Mouse (Mus musculus): Measurements from ENCODE around the gene Lman2. TPM values are rescaled to one million over a fixed set of nuclear protein-coding genes. Genes with fewer than 3 reads are reported as not detected.
A peak's percentile ranks its signal among the peaks of the same experiment; 100 is the strongest.

The Lman2 gene
- polyA plus RNA-seq, 1 experiment from 2014 or later = 105 TPM

- no peaks in the 10 kb centered on the region for H3K36me3 ChIP-seq
- no peak within 1 kb of the TSS for H3K9ac ChIP-seq
- H3K27me3 ChIP-seq (replicated peaks) = peaks cover 62% of the 10 kb centered on the region
- H3K27ac ChIP-seq (ENCODE audit: poor library complexity, severe bottlenecking) = no peak within 1 kb of the TSS
- H3K4me1 ChIP-seq (replicated peaks) = peaks cover 11% of the 10 kb centered on the region
- WGBS = 53% methylated on average over 13 of the region's 13 CpGs
- peak within 1 kb of the TSS; percentile 16; the same call in 1 of the 2 replicates for H3K4me2 ChIP-seq
- no peaks in the 10 kb centered on the region for H3K9me3 ChIP-seq (replicated peaks)
- no peak within 1 kb of the TSS for H3K4me3 ChIP-seq
- ATAC-seq (ENCODE audit: insufficient number of reproducible peaks, low FRiP score) = 0 out of 2 replicates have a peak, but pooled peaks have one; percentile 34
Measured at GRCm38 (mm10) chr13:55369531-55370114, 7.0 kb upstream of the Lman2 start, which contains the start of gene Rgs14. Gene Rgs14 (plus strand): TSS chr13:55369732.

DNA sequence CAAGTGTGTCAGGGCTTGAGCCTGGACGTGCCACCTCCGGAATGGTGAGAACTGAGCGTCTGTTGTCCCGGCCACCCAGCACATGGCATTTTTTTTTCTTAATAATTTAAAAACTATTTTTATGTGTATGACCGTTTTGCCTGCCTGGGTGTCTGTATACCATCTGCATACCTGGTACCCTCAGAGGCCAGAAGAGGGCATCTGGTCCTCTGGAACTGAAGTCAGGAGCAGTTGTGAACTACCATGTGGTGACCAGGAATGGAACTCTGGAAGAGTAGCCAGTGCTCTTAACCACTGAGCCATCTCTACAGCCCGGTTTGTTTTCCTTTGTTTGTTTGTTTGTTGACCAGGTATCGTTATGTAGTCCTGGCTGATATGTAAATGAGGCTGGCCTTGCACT is 5.8 kb upstream of the Lman2 start:
- no peak for ATAC-seq (ENCODE audit: insufficient number of reproducible peaks, low FRiP score)
- Histone ChIP-seq H3K27ac (ENCODE audit: poor library complexity, severe bottlenecking) (no peak overlapping the region), H3K4me3 (no peak overlapping the region), H3K36me3 (no peaks in the 10 kb centered on the region), H3K9me3 (replicated peaks) (no peaks in the 10 kb centered on the region), H3K9ac (no peak overlapping the region), H3K4me1 (replicated peaks) (peaks cover 11% of the 10 kb centered on the region), H3K4me2 (no peak overlapping the region), H3K27me3 (replicated peaks) (peaks cover 50% of the 10 kb centered on the region)
- WGBS = 74% methylated on average over 7 of the region's 7 CpGs

GRCm38 (mm10) chr13:55361974-55362452 is 570 bp downstream of the Lman2 start:
- H3K4me3 ChIP-seq = peak overlapping the region; percentile 95
- no peaks in the 10 kb centered on the region for H3K27me3 ChIP-seq (replicated peaks)
- peaks cover 36% of the 10 kb centered on the region for H3K36me3 ChIP-seq
- H3K4me1 ChIP-seq (replicated peaks) = peaks cover 21% of the 10 kb centered on the region
- ATAC-seq (ENCODE audit: insufficient number of reproducible peaks, low FRiP score) = peak; percentile 64
- peak overlapping the region; percentile 87 for H3K9ac ChIP-seq
- peak overlapping the region; percentile 77 for H3K27ac ChIP-seq (ENCODE audit: poor library complexity, severe bottlenecking)
- H3K9me3 ChIP-seq (replicated peaks) = no peaks in the 10 kb centered on the region
- WGBS = 1% methylated on average over 32 of the region's 32 CpGs
- peak overlapping the region; percentile 95 for H3K4me2 ChIP-seq

DNA sequence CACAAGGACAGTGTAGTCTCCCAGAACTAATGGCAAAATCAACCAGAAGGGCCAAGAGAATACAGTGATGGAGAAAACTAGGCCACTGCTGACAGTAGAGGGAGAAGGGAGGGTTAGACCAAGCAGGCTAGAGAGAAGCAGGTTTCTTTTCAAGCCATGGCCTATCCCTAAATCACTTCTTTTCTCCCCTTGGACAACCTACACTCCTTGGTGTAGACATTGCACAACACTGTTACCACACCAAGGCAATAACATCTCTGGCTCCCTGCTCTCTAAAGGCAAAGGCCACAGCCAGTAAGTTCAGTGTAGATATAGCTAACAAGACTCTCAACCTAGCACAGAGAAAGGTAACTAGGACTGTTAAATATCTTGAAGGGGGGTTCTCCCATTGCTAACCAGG is 1.4 kb downstream of the Lman2 start:
- no peak overlapping the region for H3K27ac ChIP-seq (ENCODE audit: poor library complexity, severe bottlenecking)
- no peak for ATAC-seq (ENCODE audit: insufficient number of reproducible peaks, low FRiP score)
- H3K9me3 ChIP-seq (replicated peaks) = no peaks in the 10 kb centered on the region
- H3K4me2 ChIP-seq = peak overlapping the region; percentile 95
- peak overlapping the region; percentile 95 for H3K4me3 ChIP-seq
- H3K4me1 ChIP-seq (replicated peaks) = peaks cover 21% of the 10 kb centered on the region
- peaks cover 45% of the 10 kb centered on the region for H3K36me3 ChIP-seq
- H3K27me3 ChIP-seq (replicated peaks) = no peaks in the 10 kb centered on the region
- peak overlapping the region; percentile 87; the same call in 1 of the 2 replicates for H3K9ac ChIP-seq

GRCm38 (mm10) chr13:55346745-55347144 is 15.8 kb downstream of the Lman2 start:
- no peak overlapping the region for H3K4me3 ChIP-seq
- peaks cover 72% of the 10 kb centered on the region for H3K36me3 ChIP-seq
- 78% methylated on average over 11 of the region's 11 CpGs for whole genome bisulfite sequencing
- 0 out of 2 replicates have a peak, but pooled peaks have one; percentile 15 for ATAC-seq (ENCODE audit: insufficient number of reproducible peaks, low FRiP score)
- no peak overlapping the region for H3K4me2 ChIP-seq
- H3K27me3 ChIP-seq (replicated peaks) = no peaks in the 10 kb centered on the region
- no peak overlapping the region for H3K9ac ChIP-seq
- H3K9me3 ChIP-seq (replicated peaks) = no peaks in the 10 kb centered on the region
- H3K4me1 ChIP-seq (replicated peaks) = no peaks in the 10 kb centered on the region
- 0 out of 2 replicates have a peak overlapping the region, but pooled peaks have one; percentile 10 for H3K27ac ChIP-seq (ENCODE audit: poor library complexity, severe bottlenecking)

- 0 out of 2 replicates have a peak, but pooled peaks cover 3% of the 10 kb centered on the region for H3K27me3 ChIP-seq (replicated peaks)
- H3K4me3 ChIP-seq = no peak overlapping the region
- H3K27ac ChIP-seq (ENCODE audit: poor library complexity, severe bottlenecking) = no peak overlapping the region
- 86% methylated on average over 7 of the region's 7 CpGs for WGBS
- H3K4me2 ChIP-seq = no peak overlapping the region
- H3K9ac ChIP-seq = no peak overlapping the region
- H3K4me1 ChIP-seq (replicated peaks) = no peaks in the 10 kb centered on the region
- no peaks in the 10 kb centered on the region for H3K9me3 ChIP-seq (replicated peaks)
- peaks cover 50% of the 10 kb centered on the region for H3K36me3 ChIP-seq
- ATAC-seq (ENCODE audit: insufficient number of reproducible peaks, low FRiP score) = no peak
Measured at GRCm38 (mm10) chr13:55344286-55344685, 18.3 kb downstream of the Lman2 start.

DNA sequence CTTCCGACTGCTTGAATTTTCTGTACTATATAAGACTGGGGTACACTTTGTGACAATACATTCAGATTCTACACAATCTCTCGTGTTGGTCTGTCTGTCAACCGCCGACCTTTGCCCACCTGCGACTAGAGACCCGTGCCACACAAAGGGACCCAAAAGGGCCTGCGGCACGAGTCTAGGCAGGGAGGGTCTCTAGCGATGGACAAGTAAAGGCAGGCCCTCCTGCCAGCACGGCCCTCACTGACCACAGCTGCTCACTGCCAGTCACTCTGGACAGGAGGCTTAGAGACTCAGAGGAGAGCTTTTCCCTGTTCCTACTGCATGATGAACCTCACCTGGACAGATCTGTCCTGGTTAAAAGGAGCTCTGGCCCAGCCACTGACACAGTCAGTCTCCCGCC is 20.1 kb downstream of the Lman2 start:
- Histone ChIP-seq H3K4me3 (no peak overlapping the region), H3K27ac (ENCODE audit: poor library complexity, severe bottlenecking) (no peak overlapping the region), H3K9ac (no peak overlapping the region), H3K27me3 (replicated peaks) (0 out of 2 replicates have a peak, but pooled peaks cover 3% of the 10 kb centered on the region), H3K36me3 (peaks cover 33% of the 10 kb centered on the region), H3K4me1 (replicated peaks) (peaks cover 3% of the 10 kb centered on the region; the same call in 1 of the 2 replicates), H3K9me3 (replicated peaks) (no peaks in the 10 kb centered on the region), H3K4me2 (no peak overlapping the region)
- ATAC-seq (ENCODE audit: insufficient number of reproducible peaks, low FRiP score) = no peak
- 34% methylated on average over 11 of the region's 11 CpGs for WGBS

DNA sequence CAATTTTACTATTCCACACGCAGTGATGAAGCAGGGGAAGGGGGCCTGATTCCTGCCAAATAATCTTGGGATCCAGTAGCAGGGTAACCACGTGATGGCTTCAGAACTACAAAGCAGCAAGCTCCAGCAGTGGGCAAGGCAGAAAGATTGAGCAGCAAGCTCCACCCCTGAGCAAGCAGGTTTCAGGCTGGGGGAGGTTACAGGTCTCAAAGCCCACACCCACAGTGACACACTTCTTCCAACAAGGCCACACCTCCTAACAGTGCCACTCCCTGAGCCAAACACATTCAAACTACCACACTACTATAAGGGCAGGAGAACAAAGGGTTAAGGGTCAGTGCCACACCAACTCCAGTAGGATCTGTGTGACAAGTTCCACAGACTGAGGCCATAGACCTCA is 23.3 kb downstream of the Lman2 start:
- Histone ChIP-seq H3K4me2 (no peak overlapping the region), H3K27me3 (replicated peaks) (0 out of 2 replicates have a peak, but pooled peaks cover 3% of the 10 kb centered on the region), H3K9ac (no peak overlapping the region), H3K27ac (ENCODE audit: poor library complexity, severe bottlenecking) (no peak overlapping the region), H3K4me1 (replicated peaks) (peaks cover 3% of the 10 kb centered on the region; the same call in 1 of the 2 replicates), H3K9me3 (replicated peaks) (no peaks in the 10 kb centered on the region), H3K4me3 (no peak overlapping the region), H3K36me3 (peaks cover under 1% of the 10 kb centered on the region)
- WGBS = 40% methylated on average over 2 of the region's 2 CpGs
- 0 out of 2 replicates have a peak, but pooled peaks have one; percentile 30 for ATAC-seq (ENCODE audit: insufficient number of reproducible peaks, low FRiP score)

DNA sequence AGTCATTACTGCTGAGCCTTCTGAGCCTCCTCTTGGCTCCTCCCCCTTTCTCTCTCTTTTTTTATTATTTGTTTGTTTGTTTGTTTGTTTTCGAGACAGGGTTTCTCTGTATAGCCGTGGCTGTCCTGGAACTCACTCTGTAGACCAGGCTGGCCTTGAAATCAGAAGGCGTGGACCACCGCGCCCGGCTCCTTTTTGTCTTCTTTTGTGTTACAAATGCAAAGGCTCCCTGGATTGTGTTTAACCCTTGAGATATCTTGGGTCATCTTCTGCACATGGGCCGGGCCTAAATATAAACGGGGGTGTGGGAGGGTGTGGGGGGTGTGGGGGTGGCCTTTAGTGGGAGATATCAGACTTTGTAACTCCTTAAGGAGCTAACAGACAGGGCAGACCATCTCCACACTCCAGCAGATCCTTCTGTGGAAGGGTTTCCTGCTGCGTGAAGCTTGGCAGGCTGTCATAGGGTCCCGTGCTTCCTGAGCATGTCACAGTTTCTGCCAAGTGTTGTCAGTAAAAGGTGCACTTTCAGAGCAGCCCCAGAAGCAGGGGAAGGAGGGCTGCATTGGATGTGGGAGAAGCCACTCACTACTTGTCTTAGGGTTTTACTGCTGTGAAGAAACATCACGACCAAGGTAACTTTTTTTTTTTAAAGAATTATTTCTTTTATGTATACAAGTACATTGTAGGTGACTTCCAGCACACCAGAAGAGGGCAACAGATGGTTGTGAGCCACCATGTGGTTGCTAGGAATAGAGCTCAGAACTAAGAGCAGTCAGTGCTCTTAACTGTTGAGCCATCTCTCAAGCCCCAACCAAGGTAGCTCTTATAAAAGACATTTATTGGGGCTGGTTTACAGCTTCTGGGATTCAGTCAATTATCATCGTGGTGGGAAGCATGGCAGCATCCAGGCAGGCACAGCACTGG is 24.2 kb downstream of the Lman2 start:
- Histone ChIP-seq H3K36me3 (no peaks in the 10 kb centered on the region; the same call in 1 of the 2 replicates), H3K27me3 (replicated peaks) (0 out of 2 replicates have a peak, but pooled peaks cover 3% of the 10 kb centered on the region), H3K4me2 (no peak overlapping the region), H3K9me3 (replicated peaks) (no peaks in the 10 kb centered on the region), H3K4me3 (no peak overlapping the region), H3K27ac (ENCODE audit: poor library complexity, severe bottlenecking) (no peak overlapping the region), H3K9ac (no peak overlapping the region), H3K4me1 (replicated peaks) (peaks cover 3% of the 10 kb centered on the region; the same call in 1 of the 2 replicates)
- ATAC-seq (ENCODE audit: insufficient number of reproducible peaks, low FRiP score) = peak; percentile 45; the same call in 1 of the 2 replicates
- 61% methylated on average over 12 of the region's 12 CpGs for WGBS

GRCm38 (mm10) chr13:55337341-55337975 is 25.1 kb downstream of the Lman2 start:
- H3K27me3 ChIP-seq (replicated peaks) = 0 out of 2 replicates have a peak, but pooled peaks cover 3% of the 10 kb centered on the region
- 67% methylated on average over 10 of the region's 10 CpGs for WGBS
- ATAC-seq (ENCODE audit: insufficient number of reproducible peaks, low FRiP score) = no peak

More at GRCm38 (mm10) chr13:55337341-55337975, 25.1 kb downstream of the Lman2 start:
- Histone ChIP-seq H3K4me1 (replicated peaks) (peaks cover 3% of the 10 kb centered on the region; the same call in 1 of the 2 replicates), H3K36me3 (no peaks in the 10 kb centered on the region), H3K27ac (ENCODE audit: poor library complexity, severe bottlenecking) (no peak overlapping the region), H3K9ac (no peak overlapping the region), H3K4me2 (no peak overlapping the region), H3K4me3 (no peak overlapping the region), H3K9me3 (replicated peaks) (no peaks in the 10 kb centered on the region)

Measured in heart, embryonic 12.5 days (tissue).